Mouse (Mus musculus): Measurements from ENCODE around the gene Ifi202b. TPM values are rescaled to one million over a fixed set of nuclear protein-coding genes. Genes with fewer than 3 reads are reported as not detected.

The Ifi202b gene
- total RNA-seq, 2 experiments from 2014 or later, result not detected

Other genes with a start within 250 kb of the Ifi202b start
- gene Ifi207, start 241.0 kb downstream of the Ifi202b start, total RNA-seq (2021), result under 1 TPM; 0.23 to 0.42 TPM
- gene Ifi204, start 215.8 kb downstream of the Ifi202b start, total RNA-seq (2021), result under 1 TPM; 0.54 to 0.59 TPM
- not detected for gene Ifi211, start 69.7 kb downstream of the Ifi202b start, total RNA-seq (2021)
- 10 to 100 TPM; 20.4 to 21.3 TPM for gene Mndal, start 40.3 kb downstream of the Ifi202b start, total RNA-seq (2021)
- gene Ifi203, start 40.1 kb downstream of the Ifi202b start, total RNA-seq (2021), result 1 to 10 TPM; 7.1 to 9.3 TPM
- gene Ifi205, start 49.1 kb upstream of the Ifi202b start, total RNA-seq (2021), result under 1 TPM in 1 of 2 experiments, not detected in 1; 0.27 TPM
- not detected for gene Olfr433, start 58.0 kb upstream of the Ifi202b start, total RNA-seq (2021)
- gene Olfr432, start 66.5 kb upstream of the Ifi202b start, total RNA-seq (2021), result not detected
- not detected for gene Olfr430, start 83.9 kb upstream of the Ifi202b start, total RNA-seq (2021)
- not detected for gene Olfr429, start 101.6 kb upstream of the Ifi202b start, total RNA-seq (2021)
- gene Olfr427, start 114.1 kb upstream of the Ifi202b start, total RNA-seq (2021), result not detected
- not detected for gene Olfr231, start 138.4 kb upstream of the Ifi202b start, total RNA-seq (2021)
- gene Olfr424, start 148.8 kb upstream of the Ifi202b start, total RNA-seq (2021), result not detected
- not detected for gene Olfr420, start 172.9 kb upstream of the Ifi202b start, total RNA-seq (2021)
- gene Spta1, start 190.0 kb upstream of the Ifi202b start, total RNA-seq (2021), result under 1 TPM; 0.25 to 0.29 TPM

All from layer of hippocampus, postnatal 10 days (tissue).